ENCODE assay signal across 9 mouse cellular contexts in genomic region chr5:123444069-123444468, GRCm38 (mm10). TPM values are rescaled to one million over a fixed set of nuclear protein-coding genes. Genes with fewer than 3 reads are reported as not detected.
A peak's percentile ranks its signal among the peaks of the same experiment; 100 is the strongest.
DNase-seq lines count a peak whose midpoint lies in the region; TF ChIP-seq lines count a peak whose summit lies in the region.
"Had no signal": no experiment of that assay in that cellular context is flagged by ENCODE, and none has a peak within 500 bp of the region (broad histone marks: within the 10 kb centered on the region; RNA-seq: fewer than 3 reads in every experiment).

No protein-coding gene starts in this region.

- no peak for TF ChIP-seq EP300 in CH12.LX (IDR thresholded peaks at IDR 0.05; ENCODE audit: low read length)

- in situ Hi-C loops in CH12.LX (cut with MboI; ENCODE audit: low pct_ligation_motif_present, low pct_unique_long_range_greater_than_20kb, low sequenced_read_pairs), result loop anchor here (5.0 kb wide), 1 partner anchor 53 kb away; no protein-coding TSS in a partner anchor

- H3K9me3 ChIP-seq in CH12.LX (replicated peaks; ENCODE audit: low read length), result no peaks in the 10 kb centered on the region
- H3K9me3 ChIP-seq: limb, embryonic 13.5 days had no signal

- H3K9ac ChIP-seq in CH12.LX (ENCODE audit: insufficient read depth, low read depth), result no peak overlapping the region
- no peak overlapping the region for H3K9ac ChIP-seq in liver, adult 2 months (ENCODE audit: low read depth, low read length)
- H3K9ac ChIP-seq: limb, embryonic 13.5 days had no signal

- dilution Hi-C loops in CH12.LX (cut with MboI; ENCODE audit: extremely low pct_ligation_motif_present, extremely low pct_unique_long_range_greater_than_20kb, low sequenced_read_pairs), result no loop called here

- TF ChIP-seq RAD21 in CH12.LX (IDR thresholded peaks at IDR 0.05; ENCODE audit: low read depth, low read length), result peak; percentile 90

- 52% methylated on average over 4 of the region's 4 CpGs for WGBS in liver, adult 2 months

- H3K79me2 ChIP-seq in CH12.LX (replicated peaks; ENCODE audit: control insufficient read depth, extremely low read depth, insufficient read depth, poor library complexity, severe bottlenecking), result no peaks in the 10 kb centered on the region
- no peaks in the 10 kb centered on the region for H3K79me2 ChIP-seq in liver, adult 2 months (ENCODE audit: control insufficient read depth, insufficient read depth, low read length)

- no peak overlapping the region for H3K4me3 ChIP-seq in CH12.LX (replicated peaks in 1 of 3; ENCODE audit: low read depth in 2 of 3, low read length in 2 of 3, poor library complexity in 1 of 3)
- H3K4me3 ChIP-seq in liver, adult 2 months (ENCODE audit: insufficient read depth, low read depth, low read length), result no peak overlapping the region
- H3K4me3 ChIP-seq: limb, embryonic 13.5 days had no signal

- H3K27me3 ChIP-seq in CH12.LX (replicated peaks), result no peaks in the 10 kb centered on the region
- H3K27me3 ChIP-seq in liver, adult 2 months (ENCODE audit: control insufficient read depth, insufficient read depth, low read length), result no peaks in the 10 kb centered on the region
- H3K27me3 ChIP-seq: limb, embryonic 13.5 days had no signal

- H3K27ac ChIP-seq in CH12.LX (ENCODE audit: insufficient read depth, low read depth), result no peak overlapping the region
- no peak overlapping the region for H3K27ac ChIP-seq in liver, adult 2 months (replicated peaks; ENCODE audit: insufficient read depth, low read depth, low read length)
- H3K27ac ChIP-seq: limb, embryonic 13.5 days had no signal

- H3K4me2 ChIP-seq in CH12.LX (ENCODE audit: insufficient read depth, low read depth, poor library complexity, severe bottlenecking), result no peak overlapping the region
- H3K4me2 ChIP-seq: limb, embryonic 13.5 days had no signal

- no peak for TF ChIP-seq POLR2A in CH12.LX (IDR thresholded peaks at IDR 0.05; ENCODE audit: low read depth, low read length)
- no peak for TF ChIP-seq POLR2A in liver, adult 2 months (IDR thresholded peaks at IDR 0.05; ENCODE audit: extremely low read depth, insufficient read depth, low read length)

- TF ChIP-seq CTCF in CH12.LX (conservative IDR thresholded peaks at IDR 0.05 in 1 of 2, IDR thresholded peaks at IDR 0.05 in 1 of 2; ENCODE audit: low read depth in 2 of 2, low read length in 2 of 2), result peak; percentile 95
- peak; percentile 79 for TF ChIP-seq CTCF in liver, adult 2 months (IDR thresholded peaks at IDR 0.05; ENCODE audit: low read depth, low read length)

- peak; percentile 85 for DNase-seq in 3T3-L1 (ENCODE audit: low read depth, low spot score)
- peak; percentile 60 for DNase-seq in CH12.LX (ENCODE audit: extremely low read depth)
- peak; percentile 34 for DNase-seq in c-Kit-negative CD71-positive TER-119-positive erythroid progenitor cells, embryonic 14.5 days (ENCODE audit: low read depth, low spot score)
- peak; percentile 76 for DNase-seq in forelimb bud, embryonic 11.5 days (ENCODE audit: low read depth, low spot score)
- peak; percentile 38 to 70 for DNase-seq in kidney, adult 8-10 months
- peak; percentile 33 for DNase-seq in liver, adult 2 months (ENCODE audit: extremely low read depth, low read depth, low spot score)
- peak; percentile 91 for DNase-seq in retina, postnatal 1 day
- DNase-seq in urinary bladder, postnatal 4 days (ENCODE audit: low spot score in 2 of 2), result peak; percentile 47 to 72

- H3K4me1 ChIP-seq in CH12.LX (ENCODE audit: control insufficient read depth in 1 of 2, insufficient read depth in 2 of 2), result peaks cover 0 to 2% of the 10 kb centered on the region in 2 experiments; a peak in 1 of 4 replicates
- H3K4me1 ChIP-seq in liver, adult 2 months (ENCODE audit: control insufficient read depth, insufficient read depth, low read length), result no peaks in the 10 kb centered on the region

- peaks cover 55 to 92% of the 10 kb centered on the region in 2 experiments for H3K36me3 ChIP-seq in CH12.LX (replicated peaks in 1 of 2; ENCODE audit: control insufficient read depth in 1 of 2, insufficient read depth in 1 of 2, low read length in 1 of 2)
- peaks cover 12% of the 10 kb centered on the region for H3K36me3 ChIP-seq in liver, adult 2 months (ENCODE audit: control insufficient read depth, insufficient read depth, low read length)

TF ChIP-seq in CH12.LX, 34 proteins besides CTCF, POLR2A, EP300 and RAD21:
- peak; percentile 87 for TF ChIP-seq ZC3H11A (IDR thresholded peaks at IDR 0.05; ENCODE audit: low read depth, low read length)
- no peak for TF ChIP-seq BHLHE40 (IDR thresholded peaks at IDR 0.05; ENCODE audit: low read depth, low read length)
- peak; percentile 97 for TF ChIP-seq SMC3 (IDR thresholded peaks at IDR 0.05; ENCODE audit: low read depth, low read length)
- TF ChIP-seq PAX5 (IDR thresholded peaks at IDR 0.05; ENCODE audit: low read length), result no peak
- TF ChIP-seq ELF1 (IDR thresholded peaks at IDR 0.05; ENCODE audit: low read depth, low read length), result peak; percentile 50; the same call in 1 of the 2 replicates
- TF ChIP-seq USF1 (IDR thresholded peaks at IDR 0.05; ENCODE audit: low read depth, low read length), result no peak
- no peak for TF ChIP-seq ZNF384 (IDR thresholded peaks at IDR 0.05; ENCODE audit: low read depth, low read length)
- 0 out of 2 replicates have a peak, but pooled peaks have one; percentile 40 for TF ChIP-seq MYC (IDR thresholded peaks at IDR 0.05; ENCODE audit: low read depth, low read length)
- no peak for TF ChIP-seq GABPA (IDR thresholded peaks at IDR 0.05; ENCODE audit: insufficient replicate concordance, low read depth, low read length)

RNA-seq across cellular contexts. Expression of gene Lrrc43, which starts 45.0 kb away (rescaled TPM):
- not detected in 2 replicates for total RNA-seq in CH12.LX (2012; rRNA removed)
- not detected in 2 replicates for total RNA-seq in CH12.LX (2014; rRNA removed)
- polyA plus RNA-seq in CH12.LX (2012; ENCODE audit: insufficient read length, low read depth), result not detected in 2 replicates
- not detected in 2 replicates for total RNA-seq in liver, adult 2 months (2014; rRNA removed)
- not detected in 2 replicates for polyA plus RNA-seq in liver, adult 2 months (2012; rRNA removed)
- polyA plus RNA-seq: limb, embryonic 13.5 days had no signal

RNA-seq across cellular contexts. Expression of gene Il31, which starts 45.2 kb away (rescaled TPM):
- total RNA-seq in CH12.LX (2012; rRNA removed) (not detected in 2 replicates), CH12.LX (2014; rRNA removed) (not detected in 2 replicates)
- polyA plus RNA-seq in CH12.LX (2012; ENCODE audit: insufficient read length, low read depth), result not detected in 2 replicates
- total RNA-seq in liver, adult 2 months (2014; rRNA removed), result not detected in 2 replicates
- not detected in 2 replicates for polyA plus RNA-seq in liver, adult 2 months (2012; rRNA removed)
- polyA plus RNA-seq: limb, embryonic 13.5 days had no signal

RNA-seq across cellular contexts. Expression of gene Mlxip, which starts 49.5 kb away (rescaled TPM):
- total RNA-seq in CH12.LX (2012; rRNA removed), result 5.8 and 7.4 TPM in 2 replicates
- total RNA-seq in CH12.LX (2014; rRNA removed), result 4.3 and 4.4 TPM in 2 replicates
- 15.4 and 17.9 TPM in 2 replicates for polyA plus RNA-seq in CH12.LX (2012; ENCODE audit: insufficient read length, low read depth)
- total RNA-seq in liver, adult 2 months (2014; rRNA removed), result 2.0 and 2.7 TPM in 2 replicates
- polyA plus RNA-seq in liver, adult 2 months (2012; rRNA removed), result 3.6 and 5.1 TPM in 2 replicates

Comparison
In these comparisons a context has a peak if more than half of its experiments do, and no peak if none do; other contexts are left out.
1. DNase-seq: peak in every context shown above with its lines; median percentile 91 in retina, postnatal 1 day; 85 in 3T3-L1; 76 in forelimb bud, embryonic 11.5 days; 60 in CH12.LX; 60 in urinary bladder, postnatal 4 days; 54 in kidney, adult 8-10 months; 34 in c-Kit-negative CD71-positive TER-119-positive erythroid progenitor cells, embryonic 14.5 days; 33 in liver, adult 2 months.